Mouse (Mus musculus) heart, adult 10 weeks (tissue): ENCODE measurements around the gene Gm4302. TPM values are rescaled to one million over a fixed set of nuclear protein-coding genes. Genes with fewer than 3 reads are reported as not detected.

Experiments
- polyA plus RNA-seq: library from polyadenylated mRNA; stranded (reverse); fragments of 350-450 nt; fragmentation: Illumina TruSeq; extraction: RNeasy Lipid Tissue Mini Kit (QIAGEN cat#74804); gene quantifications from one replicate; pipeline ENCODE4 v1.2.3, GENCODE M21; 2014; ENCODE audit warnings: low read depth, low replicate concordance

Gm4302 gene
- polyA plus RNA-seq, result not detected

GRCm38 (mm10) chr10:100340536-100340935 lies at the start of gene Gm4302:
Gene Gm4302 (plus strand): TSS chr10:100340836.

DNA sequence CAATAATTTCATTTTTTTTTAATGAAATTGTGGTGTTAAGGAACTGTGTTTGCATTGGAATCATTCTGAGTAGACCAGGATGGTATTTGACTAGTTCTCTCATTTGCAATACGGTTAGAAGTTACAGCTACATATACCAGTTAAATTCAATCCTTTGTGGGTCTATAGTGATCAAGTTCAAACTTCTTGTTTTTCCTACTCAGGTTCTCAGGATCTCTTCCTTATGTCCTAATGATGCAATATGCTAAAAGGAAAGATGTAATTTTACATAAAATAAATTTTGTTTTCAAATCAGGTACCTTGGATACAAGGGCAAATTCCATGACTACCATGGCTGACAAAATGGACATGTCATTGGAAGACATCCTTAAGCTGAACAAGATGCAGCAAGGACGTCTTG lies 5.3 kb upstream of the Gm4302 start, which contains the start of gene Gm4301:
TSS of gene Gm4301 (plus strand) at position 301 of the 400 bp plus-strand sequence.

DNA sequence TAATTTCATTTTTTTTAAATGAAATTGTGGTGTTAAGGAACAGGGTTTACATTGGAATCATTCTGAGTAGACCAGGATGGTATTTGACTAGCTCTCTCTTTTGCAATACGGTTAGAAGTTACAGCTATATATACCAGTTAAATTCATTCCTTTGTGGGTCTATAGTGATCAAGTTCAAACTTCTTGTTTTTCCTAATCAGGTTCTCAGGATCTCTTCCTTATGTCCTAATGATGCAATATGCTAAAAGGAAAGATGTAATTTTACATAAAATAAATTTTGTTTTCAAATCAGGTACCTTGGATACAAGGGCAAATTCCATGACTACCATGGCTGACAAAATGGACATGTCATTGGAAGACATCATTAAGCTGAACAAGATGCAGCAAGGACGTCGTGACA lies 5.0 kb downstream of the Gm4302 start, which contains the start of gene Gm4303:
TSS of gene Gm4303 (plus strand) at position 301 of the 400 bp plus-strand sequence.

GRCm38 (mm10) chr10:100350793-100351192 lies 10.2 kb downstream of the Gm4302 start, which contains the start of gene Gm4305:
Gene Gm4305 (plus strand): TSS chr10:100351093.

DNA sequence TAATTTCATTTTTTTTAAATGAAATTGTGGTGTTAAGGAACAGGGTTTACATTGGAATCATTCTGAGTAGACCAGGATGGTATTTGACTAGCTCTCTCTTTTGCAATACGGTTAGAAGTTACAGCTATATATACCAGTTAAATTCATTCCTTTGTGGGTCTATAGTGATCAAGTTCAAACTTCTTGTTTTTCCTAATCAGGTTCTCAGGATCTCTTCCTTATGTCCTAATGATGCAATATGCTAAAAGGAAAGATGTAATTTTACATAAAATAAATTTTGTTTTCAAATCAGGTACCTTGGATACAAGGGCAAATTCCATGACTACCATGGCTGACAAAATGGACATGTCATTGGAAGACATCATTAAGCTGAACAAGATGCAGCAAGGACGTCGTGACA lies 20.4 kb downstream of the Gm4302 start, which contains the start of gene Gm4307:
TSS of gene Gm4307 (plus strand) at position 301 of the 400 bp plus-strand sequence.

GRCm38 (mm10) chr10:100382460-100382859 lies 41.8 kb downstream of the Gm4302 start, which contains the start of gene Gm4312:
Gene Gm4312 (minus strand): TSS chr10:100382560.

Other genes with a start within 250 kb of the Gm4302 start
- not detected for gene Gm4301, start 5.2 kb upstream of the Gm4302 start, polyA plus RNA-seq
- gene Gm4303, start 5.1 kb downstream of the Gm4302 start, polyA plus RNA-seq, result not detected
- gene Gm4305, start 10.3 kb downstream of the Gm4302 start, polyA plus RNA-seq, result not detected
- not detected for gene Gm4307, start 20.5 kb downstream of the Gm4302 start, polyA plus RNA-seq
- not detected for gene Gm4312, start 41.7 kb downstream of the Gm4302 start, polyA plus RNA-seq
- 11.4 TPM for gene Tmtc3, start 146.5 kb downstream of the Gm4302 start, polyA plus RNA-seq
- gene Cep290, start 146.7 kb downstream of the Gm4302 start, polyA plus RNA-seq, result 6.4 TPM
- gene 4930430F08Rik, start 249.6 kb downstream of the Gm4302 start, polyA plus RNA-seq, result 6.4 TPM
- not detected for gene 1700017N19Rik, start 249.6 kb downstream of the Gm4302 start, polyA plus RNA-seq